Mouse (Mus musculus) cortical plate, adult 2 months (tissue): ENCODE results near the gene Mrps35. TPM values are rescaled to one million over a fixed set of nuclear protein-coding genes. Genes with fewer than 3 reads are reported as not detected.

ENCODE experiments used
- H3K27ac ChIP-seq: fragments of 200-500 bp; 2 replicates; pipeline ENCODE4 v1.5.1; 2012; ENCODE audit warnings: low read length, control low read depth, inconsistent platforms; ENCODE audit not compliant: insufficient read depth
- H3K4me1 ChIP-seq: fragments of 200-500 bp; 2 replicates; pipeline ENCODE4 v1.6.1; 2011; ENCODE audit warnings: low read length; ENCODE audit not compliant: control insufficient read depth, insufficient read depth
- H3K4me3 ChIP-seq: fragments of 200-500 bp; 2 replicates; pipeline ENCODE4 v1.5.1; 2011; ENCODE audit warnings: mild to moderate bottlenecking, low read length, control low read depth; ENCODE audit not compliant: insufficient read depth
- CTCF ChIP-seq: fragments of 200-500 bp; IDR thresholded peaks from 2 replicates; pipeline ENCODE4 v1.5.1; 2011; ENCODE audit warnings: mild to moderate bottlenecking, control low read depth, low read length; ENCODE audit not compliant: insufficient read depth; ENCODE audit errors: extremely low read depth
- POLR2A ChIP-seq: fragments of 200-500 bp; IDR thresholded peaks from 2 replicates; pipeline ENCODE4 v1.6.1; 2011; ENCODE audit warnings: mild to moderate bottlenecking, low read length, control low read depth; ENCODE audit not compliant: insufficient read depth; ENCODE audit errors: extremely low read depth
- polyA plus RNA-seq: library from polyadenylated mRNA; depleted of rRNA; stranded (reverse); fragments of >200 nt; gene quantifications from 2 replicates; pipeline ENCODE4 v1.2.3, GENCODE M21; 2012

The Mrps35 gene
- polyA plus RNA-seq, 1 experiment = 41.8 TPM

DNA sequence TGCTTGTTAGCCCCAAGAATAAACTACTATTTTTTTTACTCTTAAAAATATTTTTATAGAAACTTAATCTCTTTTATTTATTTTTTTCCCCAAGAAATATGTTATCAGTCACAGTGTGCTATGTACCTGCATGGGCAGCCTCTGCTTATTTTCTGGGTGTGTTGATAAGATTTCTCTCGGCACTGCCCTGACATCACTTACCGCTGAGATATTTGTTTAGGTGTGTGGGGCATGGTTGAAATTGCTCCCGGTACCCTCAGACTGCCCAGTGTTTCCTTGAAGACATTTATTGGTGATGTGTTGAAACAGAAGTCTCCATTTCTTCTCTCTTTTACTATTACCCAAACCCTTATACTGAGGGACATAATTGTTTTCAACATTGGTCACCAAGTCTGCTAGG is 17.8 kb upstream of the Mrps35 start:
- no peak for TF ChIP-seq POLR2A
- H3K4me3 ChIP-seq = no peak overlapping the region
- peaks cover 2% of the 10 kb centered on the region; the same call in 1 of the 2 replicates for H3K4me1 ChIP-seq
- no peak overlapping the region for H3K27ac ChIP-seq

DNA sequence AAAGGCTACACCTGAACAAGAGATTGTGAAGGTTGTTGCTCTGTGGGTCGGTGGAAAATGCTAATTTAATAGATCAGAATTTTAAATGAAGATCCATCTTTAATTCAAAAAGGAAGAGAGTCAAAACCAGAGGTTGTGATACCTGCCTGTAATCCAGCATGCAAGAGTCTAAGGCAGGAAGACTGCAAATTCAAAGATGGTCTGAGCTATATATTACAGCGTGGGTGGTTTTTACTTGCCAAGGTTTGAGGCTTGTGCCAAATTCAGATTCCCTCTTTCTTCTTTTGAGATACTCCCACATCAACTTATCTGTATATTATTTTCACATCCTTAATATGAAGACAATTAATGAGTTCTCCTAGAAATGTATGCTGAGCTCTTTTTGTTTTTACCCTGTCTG is 14.2 kb upstream of the Mrps35 start:
- peaks cover 6% of the 10 kb centered on the region; the same call in 1 of the 2 replicates for H3K4me1 ChIP-seq
- H3K27ac ChIP-seq = no peak overlapping the region
- H3K4me3 ChIP-seq = no peak overlapping the region
- TF ChIP-seq CTCF (no peak), POLR2A (no peak)

- no peak overlapping the region for H3K4me3 ChIP-seq
- no peak for TF ChIP-seq CTCF
- no peak for TF ChIP-seq POLR2A
- H3K4me1 ChIP-seq = peaks cover 6% of the 10 kb centered on the region; the same call in 1 of the 2 replicates
Observed at GRCm38 (mm10) chr6:147029591-147029990, 13.0 kb upstream of the Mrps35 start.

GRCm38 (mm10) chr6:147030096-147030885 is 12.3 kb upstream of the Mrps35 start:
- TF ChIP-seq CTCF = no peak
- TF ChIP-seq POLR2A = no peak

More at GRCm38 (mm10) chr6:147029591-147029990, 13.0 kb upstream of the Mrps35 start:
- no peak overlapping the region for H3K27ac ChIP-seq

GRCm38 (mm10) chr6:147032303-147032925 is 10.2 kb upstream of the Mrps35 start, which contains the start of gene Rep15:
Gene Rep15 (plus strand): TSS chr6:147032584.
- TF ChIP-seq CTCF (no peak), POLR2A (no peak)
- H3K27ac ChIP-seq = no peak within 1 kb of the TSS
- peaks cover 6% of the 10 kb centered on the region; the same call in 1 of the 2 replicates for H3K4me1 ChIP-seq
- H3K4me3 ChIP-seq = no peak within 1 kb of the TSS

More at GRCm38 (mm10) chr6:147030096-147030885, 12.3 kb upstream of the Mrps35 start:
- Histone ChIP-seq H3K4me3 (no peak overlapping the region), H3K27ac (no peak overlapping the region), H3K4me1 (peaks cover 6% of the 10 kb centered on the region; the same call in 1 of the 2 replicates)

DNA sequence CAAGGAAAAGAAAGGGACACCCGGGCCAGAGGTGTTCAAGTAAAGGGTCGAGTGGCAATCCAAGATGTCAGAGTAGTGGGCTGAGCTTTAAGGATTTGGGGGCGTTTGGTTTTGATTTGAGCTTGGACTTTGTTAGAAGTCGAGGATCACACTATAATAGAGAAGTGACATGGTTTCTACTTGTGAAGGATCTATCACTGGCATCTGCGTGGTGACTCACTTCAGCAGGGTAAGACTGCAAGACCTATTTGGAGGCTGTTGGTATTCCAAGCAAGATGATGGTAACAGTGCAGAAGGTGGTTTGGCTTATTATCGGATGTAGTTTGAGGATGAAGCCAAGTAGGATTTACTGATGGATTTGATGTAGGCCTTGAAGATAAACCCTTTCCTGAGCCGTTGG is 1.1 kb downstream of the Mrps35 start:
- Histone ChIP-seq H3K4me1 (peaks cover 1% of the 10 kb centered on the region; the same call in 1 of the 2 replicates), H3K27ac (no peak overlapping the region), H3K4me3 (peak overlapping the region; percentile 80; the same call in 1 of the 2 replicates)
- no peak for TF ChIP-seq POLR2A
- TF ChIP-seq CTCF = no peak

DNA sequence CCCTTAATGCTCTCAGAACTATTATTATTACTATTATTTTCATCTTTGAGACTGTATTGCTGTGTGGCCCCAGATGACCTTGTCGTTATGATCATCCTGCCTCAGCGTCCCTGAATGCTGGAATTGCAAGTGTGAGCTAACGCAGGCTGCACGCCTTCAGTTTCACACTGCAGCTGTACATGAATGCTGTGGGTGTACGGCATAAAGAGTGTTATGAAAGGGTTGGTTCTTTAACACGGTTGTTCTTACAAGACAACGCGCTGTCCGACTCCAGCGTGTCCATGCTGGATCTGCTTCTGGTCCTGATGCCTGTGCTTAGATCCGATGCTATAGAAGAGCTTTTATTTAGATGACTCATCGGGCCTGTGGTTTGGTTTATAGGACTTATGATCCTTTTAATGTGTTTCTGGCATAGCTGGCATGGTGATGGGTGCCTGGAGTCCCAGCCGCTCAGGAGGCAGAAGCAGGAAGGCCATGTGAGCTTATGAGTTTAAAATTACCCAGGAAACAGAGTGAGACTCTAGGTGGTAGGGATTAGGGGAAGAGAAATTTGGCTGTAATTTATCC is 6.8 kb downstream of the Mrps35 start:
- H3K27ac ChIP-seq = no peak overlapping the region
- no peak for TF ChIP-seq POLR2A
- TF ChIP-seq CTCF = no peak
- H3K4me3 ChIP-seq = no peak overlapping the region
- H3K4me1 ChIP-seq = no peaks in the 10 kb centered on the region

GRCm38 (mm10) chr6:147051666-147052065 is 9.1 kb downstream of the Mrps35 start:
- no peak overlapping the region for H3K27ac ChIP-seq
- no peak for TF ChIP-seq POLR2A
- no peak for TF ChIP-seq CTCF
- no peak overlapping the region for H3K4me3 ChIP-seq
- H3K4me1 ChIP-seq = no peaks in the 10 kb centered on the region; the same call in 1 of the 2 replicates

- H3K27ac ChIP-seq = no peak overlapping the region
- TF ChIP-seq POLR2A = no peak
- no peak for TF ChIP-seq CTCF
Observed at GRCm38 (mm10) chr6:147052440-147052839, 9.9 kb downstream of the Mrps35 start.

More at GRCm38 (mm10) chr6:147052440-147052839, 9.9 kb downstream of the Mrps35 start:
- no peak overlapping the region for H3K4me3 ChIP-seq
- H3K4me1 ChIP-seq = no peaks in the 10 kb centered on the region; the same call in 1 of the 2 replicates
